ENCODE assay signal across 8 mouse cellular contexts in the genomic region with DNA sequence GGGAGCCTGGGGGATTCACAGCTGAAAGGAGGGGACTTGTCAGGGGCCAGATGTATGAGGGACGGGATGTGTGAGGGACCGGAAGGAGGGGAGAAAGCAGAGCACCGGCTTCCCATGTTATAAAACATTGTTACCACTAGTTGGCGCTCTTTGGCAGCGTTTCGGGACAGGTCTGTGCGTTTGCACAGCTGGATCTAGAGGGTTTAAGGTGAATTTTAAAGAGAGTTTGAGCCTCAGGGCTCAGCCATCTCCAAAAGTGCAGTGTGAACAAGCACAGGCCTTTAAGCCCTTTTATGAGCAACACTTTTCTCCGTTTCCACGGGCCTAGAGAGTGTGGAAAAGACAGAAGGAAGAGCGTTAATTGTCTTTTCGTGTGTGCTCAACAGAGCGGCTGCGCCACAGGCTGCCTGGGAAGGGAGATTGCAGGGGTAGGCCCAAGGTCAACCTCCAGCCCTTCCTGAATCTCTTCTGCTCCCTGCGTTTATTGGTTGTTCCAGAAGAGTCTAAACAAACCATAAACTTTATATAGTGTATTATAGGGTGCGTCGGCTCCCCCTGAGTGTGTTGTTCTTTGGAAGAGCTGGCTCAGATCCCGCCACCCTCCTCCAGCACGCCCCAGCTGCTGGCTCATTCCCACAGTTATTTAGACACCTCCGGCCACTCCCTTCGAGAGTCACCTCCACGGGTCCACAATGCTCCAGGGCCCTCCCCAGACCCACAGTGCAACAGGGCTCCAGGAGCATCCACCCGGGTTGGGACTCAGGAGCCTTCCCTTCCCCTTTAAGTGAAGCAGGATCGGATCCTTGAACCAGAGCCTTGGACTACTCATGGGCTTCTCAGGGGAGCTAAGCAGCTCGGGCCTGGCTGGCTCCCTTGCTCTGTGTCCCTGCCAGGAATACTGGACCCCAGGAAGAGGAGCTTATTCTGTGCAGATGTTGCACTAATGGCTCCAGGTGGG. TPM values are rescaled to one million over a fixed set of nuclear protein-coding genes. Genes with fewer than 3 reads are reported as not detected.
DNase-seq lines count a peak whose midpoint lies in the region; ATAC-seq and TF ChIP-seq lines count a peak whose summit lies in the region.

No protein-coding gene starts in this region.

- no peak for DNase-seq in cerebellum, adult 2 months
- DNase-seq in cerebellum, adult 11-12 months = no peak
- DNase-seq in WW6 (ENCODE audit: low read depth, low spot score) = peak; percentile 67
- peak; percentile 86 for DNase-seq in embryonic facial prominence, embryonic 14.5 days (ENCODE audit: low spot score)
- peak; percentile 69 to 84 for DNase-seq in heart, postnatal 10 days
- DNase-seq in kidney, postnatal 25 days = peak; percentile 78 to 95

- no peaks in the 10 kb centered on the region for H3K4me1 ChIP-seq in cerebellum, adult 2 months (ENCODE audit: control insufficient read depth, insufficient read depth, low read length)
- peaks cover 6% of the 10 kb centered on the region for H3K4me1 ChIP-seq in embryonic facial prominence, embryonic 14.5 days (ENCODE audit: control insufficient read depth, insufficient read depth, low read length)
- H3K4me1 ChIP-seq in small intestine, adult 2 months (ENCODE audit: control insufficient read depth, insufficient read depth, insufficient read length, low read length) = peaks cover 13% of the 10 kb centered on the region

- no peaks in the 10 kb centered on the region for H3K27me3 ChIP-seq in cerebellum, adult 2 months (ENCODE audit: control insufficient read depth, insufficient read depth, low read length)
- no peaks in the 10 kb centered on the region for H3K27me3 ChIP-seq in embryonic facial prominence, embryonic 14.5 days (replicated peaks; ENCODE audit: control insufficient read depth, insufficient read depth, low read length)
- no peaks in the 10 kb centered on the region for H3K27me3 ChIP-seq in small intestine, adult 2 months (ENCODE audit: control insufficient read depth, insufficient read depth, low read length)

- TF ChIP-seq POLR2A in cerebellum, adult 2 months (IDR thresholded peaks at IDR 0.05; ENCODE audit: borderline replicate concordance, insufficient read depth, low read length) = no peak
- peak; percentile 50; the same call in 1 of the 2 replicates for TF ChIP-seq POLR2A in small intestine, adult 2 months (IDR thresholded peaks at IDR 0.05; ENCODE audit: low read depth, low read length)

- no peak overlapping the region for H3K4me3 ChIP-seq in cerebellum, adult 2 months (replicated peaks; ENCODE audit: insufficient read depth, low read depth, low read length)
- H3K4me3 ChIP-seq in embryonic facial prominence, embryonic 14.5 days (ENCODE audit: low read depth, low read length) = no peak overlapping the region
- H3K4me3 ChIP-seq in small intestine, adult 2 months (ENCODE audit: low read depth, low read length) = no peak overlapping the region; the same call in 1 of the 2 replicates

- H3K9me3 ChIP-seq in embryonic facial prominence, embryonic 14.5 days (ENCODE audit: control insufficient read depth, low read length) = no peaks in the 10 kb centered on the region

- 45% methylated on average over 24 of the region's 24 CpGs for WGBS in cerebellum, adult 2 months
- 51% methylated on average over 24 of the region's 24 CpGs for WGBS in embryonic facial prominence, embryonic 14.5 days
- WGBS in small intestine, adult 2 months = 12% methylated on average over 24 of the region's 24 CpGs

- peak; percentile 85 for ATAC-seq in embryonic facial prominence, embryonic 14.5 days (ENCODE audit: low read depth)
- ATAC-seq in megakaryocyte, adult 5-6 weeks (ENCODE audit: poor library complexity, severe bottlenecking) = peak; percentile 91

- H3K36me3 ChIP-seq in embryonic facial prominence, embryonic 14.5 days (ENCODE audit: control insufficient read depth, insufficient read depth, low read length) = no peaks in the 10 kb centered on the region
- H3K36me3 ChIP-seq in small intestine, adult 2 months (ENCODE audit: control insufficient read depth, insufficient read depth, low read length) = peaks cover 27% of the 10 kb centered on the region

- intact Hi-C loops in heart, postnatal 10 days (cut with DNase I) = loop anchor here (5.0 kb wide), 1 partner anchor 52 kb away; no protein-coding TSS in a partner anchor

- peak overlapping the region; percentile 38 for H3K4me2 ChIP-seq in embryonic facial prominence, embryonic 14.5 days (ENCODE audit: low read depth, low read length)

- no peak overlapping the region for H3K9ac ChIP-seq in embryonic facial prominence, embryonic 14.5 days (ENCODE audit: low read depth, low read length)

- no peak overlapping the region for H3K27ac ChIP-seq in cerebellum, adult 2 months (ENCODE audit: insufficient read depth, low read length)
- peak overlapping the region; percentile 63 for H3K27ac ChIP-seq in embryonic facial prominence, embryonic 14.5 days (replicated peaks; ENCODE audit: low read depth, low read length)
- H3K27ac ChIP-seq in small intestine, adult 2 months (ENCODE audit: insufficient read depth, low read depth, low read length) = peak overlapping the region; percentile 78

- TF ChIP-seq CTCF in cerebellum, adult 2 months (IDR thresholded peaks at IDR 0.05; ENCODE audit: borderline replicate concordance, insufficient read depth, low read depth, low read length) = peak; percentile 46; the same call in 1 of the 2 replicates
- TF ChIP-seq CTCF in small intestine, adult 2 months (IDR thresholded peaks at IDR 0.05; ENCODE audit: extremely low read depth, insufficient read length, insufficient replicate concordance, low read depth, low read length) = peak; percentile 95; the same call in 1 of the 2 replicates

RNA-seq across cellular contexts. Expression of a gene that starts 6.8 kb away (rescaled TPM):
- not detected in 2 replicates for polyA plus RNA-seq in cerebellum, adult 2 months (2012; rRNA removed)
- 0.09 and 0.13 TPM in 2 replicates for polyA plus RNA-seq in embryonic facial prominence, embryonic 14.5 days (2014; fragmentation: Nextera tagmentation; extraction: Ambion mirVana)
- 10 to 100 TPM; 24.1 to 85.1 TPM for total RNA-seq in heart, postnatal 10 days (2021)
- not detected in 2 replicates for total RNA-seq in megakaryocyte, adult 5-6 weeks (2015)
- total RNA-seq in megakaryocyte, adult 5-6 weeks (2017) = not detected in 2 replicates
- 5.2 and 46.3 TPM in 2 replicates for polyA plus RNA-seq in small intestine, adult 2 months (2012; rRNA removed)

RNA-seq across cellular contexts. Expression of a gene that starts 40.3 kb away (rescaled TPM):
- not detected in 2 replicates for polyA plus RNA-seq in cerebellum, adult 2 months (2012; rRNA removed)
- polyA plus RNA-seq in embryonic facial prominence, embryonic 14.5 days (2014; fragmentation: Nextera tagmentation; extraction: Ambion mirVana) = 0.06 TPM in 1 of 2 replicates, not detected in the other
- total RNA-seq in heart, postnatal 10 days (2021) = under 1 TPM in 1 of 2 experiments, not detected in 1; 0.10 TPM
- total RNA-seq in megakaryocyte, adult 5-6 weeks (2015) = 0.11 TPM in 1 of 2 replicates, not detected in the other
- not detected in 2 replicates for total RNA-seq in megakaryocyte, adult 5-6 weeks (2017)
- polyA plus RNA-seq in small intestine, adult 2 months (2012; rRNA removed) = 0.05 TPM in 1 of 2 replicates, not detected in the other

RNA-seq across cellular contexts. Expression of a gene that starts 59.1 kb away (rescaled TPM):
- polyA plus RNA-seq in cerebellum, adult 2 months (2012; rRNA removed) = 0.25 and 0.74 TPM in 2 replicates
- 0.54 and 1.4 TPM in 2 replicates for polyA plus RNA-seq in embryonic facial prominence, embryonic 14.5 days (2014; fragmentation: Nextera tagmentation; extraction: Ambion mirVana)
- total RNA-seq in heart, postnatal 10 days (2021) = under 1 TPM; 0.25 to 0.41 TPM
- total RNA-seq in megakaryocyte, adult 5-6 weeks (2015) = 54.6 and 63.0 TPM in 2 replicates
- total RNA-seq in megakaryocyte, adult 5-6 weeks (2017) = 35.6 and 56.8 TPM in 2 replicates
- 23.6 and 51.0 TPM in 2 replicates for polyA plus RNA-seq in small intestine, adult 2 months (2012; rRNA removed)

Comparison
In these comparisons a context has a peak if more than half of its experiments do, and no peak if none do; other contexts are left out.
1. DNase-seq: peak in WW6 (single experiment), embryonic facial prominence, embryonic 14.5 days (single experiment), heart, postnatal 10 days (2 of 2) and kidney, postnatal 25 days (2 of 2); none in cerebellum, adult 2 months (0 of 2) and cerebellum, adult 11-12 months (single experiment).
2. RNA of a gene that starts 59.1 kb away (polyA plus RNA-seq): 23.6 to 51.0 TPM in small intestine, adult 2 months; 0.25 to 0.74 TPM in cerebellum, adult 2 months and 0.54 to 1.4 TPM in embryonic facial prominence, embryonic 14.5 days; every median in the first group is over 10 times any median in the second.